Comparison of ENCODE assay signal across 10 mouse cellular contexts in genomic region chr9:32986836-32987673, GRCm38 (mm10).
DNase-seq lines count a peak whose midpoint lies in the region; ATAC-seq and TF ChIP-seq lines count a peak whose summit lies in the region.
"Had no signal": no experiment of that assay in that cellular context is flagged by ENCODE, and none has a peak within 500 bp of the region (broad histone marks: within the 10 kb centered on the region; RNA-seq: fewer than 3 reads in every experiment).

No protein-coding gene starts in this region.

- no peaks in the 10 kb centered on the region for H3K9me3 ChIP-seq in intestine, embryonic 16.5 days (ENCODE audit: control insufficient read depth, low read length)

- H3K36me3 ChIP-seq in intestine, embryonic 16.5 days (ENCODE audit: control insufficient read depth, insufficient read depth, low read length) = no peaks in the 10 kb centered on the region

- H3K4me2 ChIP-seq in intestine, embryonic 16.5 days (ENCODE audit: low read depth, low read length) = no peak overlapping the region

- H3K4me1 ChIP-seq in embryonic fibroblast, embryonic 13.5 days (ENCODE audit: control insufficient read depth, insufficient read depth, low read length) = peaks cover 2% of the 10 kb centered on the region; the same call in 1 of the 2 replicates
- H3K4me1 ChIP-seq in intestine, embryonic 16.5 days (ENCODE audit: control insufficient read depth, insufficient read depth, low read length) = no peaks in the 10 kb centered on the region

- intact Hi-C loops in left cerebral cortex, postnatal 14 days (cut with DNase I) = no loop called here

- 45% methylated on average over 9 of the region's 9 CpGs for WGBS in intestine, embryonic 16.5 days

- TF ChIP-seq CTCF in embryonic fibroblast, embryonic 13.5 days (IDR thresholded peaks at IDR 0.05; ENCODE audit: borderline replicate concordance, insufficient read depth, low read length) = no peak

- peak overlapping the region; percentile 63 for H3K27ac ChIP-seq in embryonic fibroblast, embryonic 13.5 days (ENCODE audit: insufficient read depth, low read length)
- no peak overlapping the region for H3K27ac ChIP-seq in intestine, embryonic 16.5 days (ENCODE audit: low read length)

- ATAC-seq in intestine, embryonic 16.5 days = peak; percentile 75
- ATAC-seq in monocyte, adult 5-6 weeks (replicated peaks; ENCODE audit: insufficient number of reproducible peaks, low FRiP score, low TSS enrichment, poor library complexity, severe bottlenecking) = no peak

- TF ChIP-seq POLR2A in embryonic fibroblast, embryonic 13.5 days (IDR thresholded peaks at IDR 0.05; ENCODE audit: low read depth, low read length) = no peak; the same call in 1 of the 2 replicates

- H3K4me3 ChIP-seq in embryonic fibroblast, embryonic 13.5 days (ENCODE audit: insufficient read depth, low read length) = no peak overlapping the region
- H3K4me3 ChIP-seq in intestine, embryonic 16.5 days (ENCODE audit: low read length) = no peak overlapping the region

- DNase-seq in heart, adult 11 months = peak; percentile 97
- DNase-seq in heart, postnatal 4 days = no peak
- peak; percentile 82 for DNase-seq in NIH3T3 (ENCODE audit: low read depth)
- DNase-seq in right cerebral cortex, adult 2 months (ENCODE audit: low spot score in 2 of 2) = no peak
- DNase-seq in left cerebral cortex, postnatal 14 days (ENCODE audit: low spot score in 2 of 2) = no peak
- DNase-seq: cerebellum, adult 9-10 months; right cerebral cortex, postnatal 4 days had no signal

- H3K27me3 ChIP-seq in intestine, embryonic 16.5 days (replicated peaks; ENCODE audit: control insufficient read depth, insufficient read depth, low read length) = no peaks in the 10 kb centered on the region

- H3K9ac ChIP-seq in intestine, embryonic 16.5 days (ENCODE audit: low read depth, low read length) = no peak overlapping the region

Comparison
In these comparisons a context has a peak if more than half of its experiments do, and no peak if none do; other contexts are left out.
1. DNase-seq: peak in heart, adult 11 months (single experiment) and NIH3T3 (single experiment); none in heart, postnatal 4 days (single experiment), right cerebral cortex, adult 2 months (0 of 2) and left cerebral cortex, postnatal 14 days (0 of 2).